Mouse (Mus musculus): Measurements from ENCODE around the gene Rplp0.

DNA sequence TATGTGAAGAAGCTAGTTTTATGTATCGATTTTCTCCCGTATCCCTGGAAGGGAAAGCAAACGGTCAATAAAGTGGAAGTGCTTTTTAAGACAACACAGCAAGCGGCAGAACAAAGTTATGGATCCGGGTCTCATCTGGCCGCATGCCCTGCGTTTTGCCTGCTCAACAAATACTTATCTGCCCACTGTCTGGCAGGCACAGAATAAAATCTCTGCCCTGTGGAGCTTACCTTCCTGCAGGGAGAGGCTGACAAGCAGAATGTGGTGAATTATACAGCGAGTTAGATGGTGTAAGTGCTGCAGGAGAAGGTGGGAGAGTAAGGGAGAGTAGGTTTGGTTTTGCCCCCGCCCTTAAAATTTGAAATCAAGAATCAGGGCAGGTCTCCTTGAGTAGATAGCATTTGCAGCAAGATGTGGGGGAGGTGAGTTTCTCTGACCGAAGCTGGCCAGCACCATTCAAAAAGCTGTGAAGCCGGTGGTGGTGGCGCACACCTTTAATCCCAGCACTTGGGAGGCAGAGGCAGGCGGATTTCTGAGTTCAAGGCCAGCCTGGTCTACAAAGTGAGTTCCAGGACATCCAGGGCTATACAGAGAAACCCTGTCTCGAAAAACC, 979 bp upstream of the Rplp0 start:
- TF ChIP-seq FLI1 (IDR thresholded peaks at IDR 0.05; ENCODE audit: low read length) = no peak
- TF ChIP-seq GATA1 (IDR thresholded peaks at IDR 0.05; ENCODE audit: borderline replicate concordance, low read length) = no peak
